Mouse (Mus musculus) small intestine, adult 2 months (tissue): ENCODE results near the gene Pou4f2.

Experiments
- CTCF ChIP-seq: fragments of 200-500 bp; IDR thresholded peaks from 2 replicates; pipeline ENCODE4 v1.5.1; 2012; ENCODE audit warnings: low read depth, mild to moderate bottlenecking, control low read depth, inconsistent platforms, low read length, moderate library complexity, mixed read lengths; ENCODE audit not compliant: insufficient replicate concordance, insufficient read length; ENCODE audit errors: extremely low read depth
- POLR2A ChIP-seq: fragments of 200-500 bp; IDR thresholded peaks from 2 replicates; pipeline ENCODE4 v1.6.1; 2012; ENCODE audit warnings: low read depth, mild to moderate bottlenecking, control low read depth, inconsistent platforms, low read length, moderate library complexity

DNA sequence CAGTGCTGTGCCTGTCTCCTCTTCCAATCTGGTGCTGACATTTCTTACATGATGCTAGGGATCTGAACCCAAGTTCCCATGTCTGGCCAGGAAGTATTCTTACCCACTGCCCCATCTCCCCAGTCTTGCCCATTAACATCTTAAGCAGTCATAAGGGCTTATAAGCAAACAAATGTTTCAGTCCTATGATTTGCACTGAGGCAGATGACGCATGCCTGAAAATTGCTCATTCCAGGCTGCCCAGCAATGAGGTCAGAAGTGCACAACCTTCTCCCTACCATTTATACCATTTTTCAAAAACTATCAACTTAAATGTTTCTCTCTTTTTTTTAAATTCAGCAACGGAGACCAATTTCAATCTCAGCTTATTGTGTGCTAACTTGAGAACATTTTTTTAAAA lies 27.5 kb upstream of the Pou4f2 start:
- no peak for TF ChIP-seq CTCF
- no peak for TF ChIP-seq POLR2A
